Mouse (Mus musculus): ENCODE data around the gene Saysd1. TPM values are rescaled to one million over a fixed set of nuclear protein-coding genes. Genes with fewer than 3 reads are reported as not detected.

Saysd1 gene
- polyA plus RNA-seq, 1 experiment from 2014 or later: 10.3 TPM

DNA sequence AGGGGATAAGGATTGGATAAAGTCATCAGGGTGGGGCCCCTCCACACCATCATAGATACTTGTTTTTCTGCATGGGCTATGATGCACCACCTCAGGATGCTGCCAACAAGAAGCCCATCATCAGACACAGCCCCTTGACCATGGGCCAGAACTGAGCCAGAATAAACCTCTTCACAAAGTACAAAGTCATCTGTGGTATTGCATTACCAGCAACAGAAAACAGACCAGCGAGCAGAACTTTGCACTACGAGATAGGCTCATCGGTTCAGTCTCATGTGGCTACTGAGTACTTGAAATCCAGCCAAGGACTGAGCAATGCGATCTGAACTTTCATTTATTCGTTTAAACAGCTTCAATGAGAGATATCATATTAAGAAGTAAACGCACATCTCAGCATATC, 24.4 kb upstream of the Saysd1 start:
- 89% methylated on average over 6 of the region's 6 CpGs for WGBS
- Histone ChIP-seq H3K4me2 (no peak overlapping the region), H3K4me3 (replicated peaks) (no peak overlapping the region), H3K36me3 (no peaks in the 10 kb centered on the region), H3K9ac (replicated peaks) (no peak overlapping the region), H3K27ac (no peak overlapping the region), H3K27me3 (no peaks in the 10 kb centered on the region), H3K9me3 (no peaks in the 10 kb centered on the region), H3K4me1 (replicated peaks) (peaks cover 27% of the 10 kb centered on the region)
- ATAC-seq (ENCODE audit: insufficient number of reproducible peaks, insufficient read depth, low FRiP score, low TSS enrichment, low read depth): no peak

DNA sequence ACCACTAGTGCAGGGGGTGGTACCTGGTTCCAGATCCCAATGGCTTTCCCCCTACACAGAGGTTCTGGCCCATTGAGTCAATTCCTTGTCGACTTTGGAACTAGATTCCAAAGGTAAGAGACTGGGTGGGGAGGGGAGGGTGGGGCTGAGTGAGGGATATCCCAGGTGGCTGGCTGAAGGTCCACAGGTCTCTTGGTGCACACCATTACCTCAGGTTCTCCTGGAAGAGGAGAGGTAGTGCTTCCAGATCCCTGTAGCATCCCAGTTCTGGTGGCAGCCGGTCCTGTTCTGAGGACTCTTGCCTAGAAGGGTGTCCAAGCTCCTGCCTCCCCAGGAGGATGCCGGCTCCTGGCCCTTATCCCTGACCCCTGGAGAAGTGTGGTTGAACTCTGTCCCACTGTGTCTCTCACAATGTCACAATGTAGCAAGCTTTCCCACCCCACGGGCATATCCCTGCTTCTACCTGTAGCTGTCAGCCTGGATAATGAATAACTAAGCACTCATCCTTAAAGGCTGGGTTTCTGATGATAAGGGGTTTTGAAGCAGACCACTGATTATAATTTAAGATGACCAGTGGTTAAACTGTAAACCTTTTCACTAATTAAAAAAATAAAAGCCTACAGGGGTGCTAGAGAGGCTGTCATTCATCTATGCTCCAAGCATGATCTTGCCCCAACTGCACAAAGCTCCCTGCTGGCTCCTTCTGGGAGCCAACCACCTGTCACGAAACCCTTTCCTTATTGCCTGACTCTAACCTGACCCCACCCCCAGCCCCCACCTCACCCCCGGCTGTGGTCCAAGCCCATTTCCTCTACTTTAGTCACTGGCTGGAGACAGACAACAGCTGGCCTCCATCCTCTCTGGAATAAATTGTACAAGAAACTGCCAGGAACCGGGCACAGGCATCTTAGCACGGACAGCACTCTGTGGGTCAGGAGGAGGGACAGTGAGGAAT, 20.7 kb upstream of the Saysd1 start:
- WGBS: 67% methylated on average over 8 of the region's 8 CpGs

GRCm38 (mm10) chr14:20157595-20157994, 19.3 kb upstream of the Saysd1 start:
- Histone ChIP-seq H3K36me3 (no peaks in the 10 kb centered on the region), H3K27me3 (no peaks in the 10 kb centered on the region), H3K4me2 (no peak overlapping the region), H3K9ac (replicated peaks) (no peak overlapping the region), H3K4me1 (replicated peaks) (peaks cover 21% of the 10 kb centered on the region), H3K4me3 (replicated peaks) (no peak overlapping the region), H3K27ac (no peak overlapping the region), H3K9me3 (no peaks in the 10 kb centered on the region)
- no peak for ATAC-seq (ENCODE audit: insufficient number of reproducible peaks, insufficient read depth, low FRiP score, low TSS enrichment, low read depth)
- WGBS: 86% methylated on average over 10 of the region's 10 CpGs

More for the DNA sequence above, 20.7 kb upstream of the Saysd1 start:
- ATAC-seq (ENCODE audit: insufficient number of reproducible peaks, insufficient read depth, low FRiP score, low TSS enrichment, low read depth): no peak
- no peaks in the 10 kb centered on the region for H3K27me3 ChIP-seq
- H3K36me3 ChIP-seq: no peaks in the 10 kb centered on the region
- H3K4me1 ChIP-seq (replicated peaks): peaks cover 33% of the 10 kb centered on the region
- no peak overlapping the region for H3K27ac ChIP-seq
- H3K4me2 ChIP-seq: no peak overlapping the region
- H3K9me3 ChIP-seq: no peaks in the 10 kb centered on the region
- H3K4me3 ChIP-seq (replicated peaks): no peak overlapping the region
- no peak overlapping the region for H3K9ac ChIP-seq (replicated peaks)

DNA sequence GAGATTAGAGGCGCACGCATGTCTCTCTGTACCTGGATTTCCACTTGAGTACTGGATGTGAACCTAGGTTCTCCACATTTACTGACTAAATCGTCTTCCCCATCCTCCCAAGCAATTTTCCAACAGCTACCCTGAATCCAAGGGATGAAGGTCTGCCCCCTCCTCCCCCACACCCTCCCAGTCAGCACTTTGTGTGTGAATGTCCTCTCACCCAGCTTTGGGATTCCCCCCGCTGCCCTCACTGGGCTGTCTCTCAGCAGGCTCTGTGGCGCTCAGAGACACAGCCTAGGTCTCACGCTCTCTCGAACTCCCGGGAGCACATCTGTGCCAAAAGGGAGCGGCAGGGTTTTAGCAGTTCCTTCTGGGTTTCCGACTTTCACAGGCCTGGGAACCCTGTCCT, 17.4 kb upstream of the Saysd1 start:
- Histone ChIP-seq H3K4me1 (replicated peaks) (peaks cover 17% of the 10 kb centered on the region), H3K4me2 (no peak overlapping the region), H3K27me3 (no peaks in the 10 kb centered on the region), H3K27ac (no peak overlapping the region), H3K9me3 (no peaks in the 10 kb centered on the region), H3K36me3 (no peaks in the 10 kb centered on the region), H3K4me3 (replicated peaks) (no peak overlapping the region), H3K9ac (replicated peaks) (no peak overlapping the region)
- 58% methylated on average over 10 of the region's 10 CpGs for WGBS
- ATAC-seq (ENCODE audit: insufficient number of reproducible peaks, insufficient read depth, low FRiP score, low TSS enrichment, low read depth): no peak

GRCm38 (mm10) chr14:20154937-20155336, 16.6 kb upstream of the Saysd1 start:
- WGBS: 90% methylated on average over 4 of the region's 4 CpGs
- Histone ChIP-seq H3K4me2 (no peak overlapping the region), H3K27ac (no peak overlapping the region), H3K9me3 (no peaks in the 10 kb centered on the region), H3K27me3 (no peaks in the 10 kb centered on the region), H3K36me3 (no peaks in the 10 kb centered on the region), H3K4me1 (replicated peaks) (peaks cover 14% of the 10 kb centered on the region), H3K9ac (replicated peaks) (no peak overlapping the region), H3K4me3 (replicated peaks) (no peak overlapping the region)
- no peak for ATAC-seq (ENCODE audit: insufficient number of reproducible peaks, insufficient read depth, low FRiP score, low TSS enrichment, low read depth)

GRCm38 (mm10) chr14:20154245-20154644, 15.9 kb upstream of the Saysd1 start:
- H3K4me3 ChIP-seq (replicated peaks): no peak overlapping the region
- 50% methylated on average over 7 of the region's 7 CpGs for WGBS
- no peak overlapping the region for H3K4me2 ChIP-seq
- H3K36me3 ChIP-seq: no peaks in the 10 kb centered on the region
- ATAC-seq (ENCODE audit: insufficient number of reproducible peaks, insufficient read depth, low FRiP score, low TSS enrichment, low read depth): no peak
- H3K27ac ChIP-seq: peak overlapping the region; percentile 8; the same call in 1 of the 2 replicates
- H3K27me3 ChIP-seq: no peaks in the 10 kb centered on the region
- H3K4me1 ChIP-seq (replicated peaks): peaks cover 7% of the 10 kb centered on the region
- no peaks in the 10 kb centered on the region for H3K9me3 ChIP-seq
- H3K9ac ChIP-seq (replicated peaks): no peak overlapping the region

DNA sequence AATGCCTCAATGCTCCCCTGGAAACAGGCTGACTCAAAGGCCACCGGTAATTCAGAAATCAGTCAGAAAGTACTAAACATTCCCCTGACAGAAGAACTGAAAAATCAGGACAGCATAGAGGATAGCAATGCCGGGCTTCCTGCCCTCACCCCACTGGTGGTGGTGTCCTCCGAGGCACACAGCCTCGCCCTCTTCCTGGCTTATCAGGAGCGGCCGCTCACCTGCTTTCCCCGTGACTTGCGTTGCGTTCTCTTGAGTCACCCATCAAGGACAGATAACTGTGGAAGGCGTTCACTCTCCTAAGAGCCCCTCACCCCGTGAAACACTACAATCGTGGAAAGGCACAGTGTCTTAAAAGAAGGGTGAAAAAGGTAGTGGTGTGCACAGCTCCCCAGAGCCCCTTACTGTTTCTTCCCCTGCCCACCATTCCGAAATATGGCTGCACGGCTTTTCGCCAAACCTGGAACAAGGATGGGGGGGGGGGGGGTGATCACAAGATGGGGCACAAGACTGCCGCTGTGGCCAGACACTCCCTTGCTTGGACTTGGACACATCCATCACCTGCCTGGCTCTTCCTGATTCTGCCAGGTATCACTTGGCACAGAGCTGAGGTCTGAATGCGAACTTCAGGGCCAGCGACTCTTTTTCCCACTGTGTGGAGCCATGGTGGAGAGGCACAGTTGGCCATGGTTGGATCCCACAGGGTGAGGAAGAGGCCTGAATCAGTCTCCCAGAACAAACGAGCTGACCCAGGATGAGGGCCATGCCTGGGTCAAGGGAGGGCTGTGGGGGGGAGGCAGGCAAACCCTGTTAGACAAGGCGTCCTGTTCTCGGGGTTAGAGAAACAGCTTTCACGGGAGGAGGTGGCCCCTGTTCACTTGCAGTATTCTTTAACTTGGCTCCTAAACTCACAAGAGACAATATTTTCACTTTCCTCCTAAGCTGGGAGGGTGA, 11.1 kb upstream of the Saysd1 start:
- Histone ChIP-seq H3K4me1 (replicated peaks) (peaks cover 6% of the 10 kb centered on the region; the same call in 1 of the 2 replicates), H3K9me3 (no peaks in the 10 kb centered on the region), H3K36me3 (peaks cover 16% of the 10 kb centered on the region), H3K9ac (replicated peaks) (no peak overlapping the region), H3K27ac (no peak overlapping the region), H3K4me2 (no peak overlapping the region), H3K27me3 (no peaks in the 10 kb centered on the region), H3K4me3 (replicated peaks) (no peak overlapping the region)
- 86% methylated on average over 22 of the region's 22 CpGs for WGBS
- ATAC-seq (ENCODE audit: insufficient number of reproducible peaks, insufficient read depth, low FRiP score, low TSS enrichment, low read depth): no peak

- H3K4me2 ChIP-seq: no peak overlapping the region
- no peaks in the 10 kb centered on the region for H3K27me3 ChIP-seq
- H3K4me3 ChIP-seq (replicated peaks): no peak overlapping the region
- no peaks in the 10 kb centered on the region for H3K9me3 ChIP-seq
- peaks cover 18% of the 10 kb centered on the region for H3K36me3 ChIP-seq
- H3K27ac ChIP-seq: no peak overlapping the region
- peaks cover 11% of the 10 kb centered on the region; the same call in 1 of the 2 replicates for H3K4me1 ChIP-seq (replicated peaks)
- H3K9ac ChIP-seq (replicated peaks): no peak overlapping the region
- WGBS: 90% methylated on average over 11 of the region's 11 CpGs
- ATAC-seq (ENCODE audit: insufficient number of reproducible peaks, insufficient read depth, low FRiP score, low TSS enrichment, low read depth): no peak
These were observed 10.2 kb upstream of the Saysd1 start for GRCm38 (mm10) chr14:20148514-20148913.

DNA sequence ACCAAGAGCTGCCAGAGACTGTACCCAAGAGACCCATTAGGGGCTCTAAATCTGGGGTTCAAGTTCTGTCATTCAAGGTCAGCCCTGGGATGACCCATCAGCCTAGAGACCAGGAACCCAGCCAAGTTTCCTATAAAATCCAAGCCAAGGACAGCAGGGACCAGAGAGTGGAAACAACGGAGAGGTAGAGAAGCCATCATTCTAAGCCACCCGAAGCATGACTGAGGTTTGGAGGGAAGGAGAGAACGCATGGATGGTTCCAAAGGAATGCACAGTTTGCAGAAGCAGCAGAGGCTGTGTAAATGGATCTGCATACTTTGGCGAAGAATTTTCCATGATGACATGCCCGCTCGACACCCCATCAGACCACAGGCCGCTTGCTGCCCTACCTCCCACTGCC, 9.5 kb upstream of the Saysd1 start:
- ATAC-seq (ENCODE audit: insufficient number of reproducible peaks, insufficient read depth, low FRiP score, low TSS enrichment, low read depth): no peak
- 95% methylated on average over 7 of the region's 7 CpGs for WGBS
- Histone ChIP-seq H3K4me1 (replicated peaks) (peaks cover 11% of the 10 kb centered on the region; the same call in 1 of the 2 replicates), H3K4me3 (replicated peaks) (no peak overlapping the region), H3K27ac (no peak overlapping the region), H3K36me3 (peaks cover 18% of the 10 kb centered on the region), H3K9me3 (no peaks in the 10 kb centered on the region), H3K27me3 (no peaks in the 10 kb centered on the region), H3K4me2 (no peak overlapping the region), H3K9ac (replicated peaks) (no peak overlapping the region)

- Histone ChIP-seq H3K36me3 (peaks cover 36% of the 10 kb centered on the region), H3K4me3 (replicated peaks) (no peak overlapping the region), H3K4me2 (no peak overlapping the region), H3K27me3 (no peaks in the 10 kb centered on the region), H3K27ac (peak overlapping the region; percentile 67; the same call in 1 of the 2 replicates), H3K9ac (replicated peaks) (no peak overlapping the region; the same call in 1 of the 2 replicates), H3K9me3 (no peaks in the 10 kb centered on the region), H3K4me1 (replicated peaks) (peaks cover 21% of the 10 kb centered on the region; the same call in 1 of the 2 replicates)
- no peak for ATAC-seq (ENCODE audit: insufficient number of reproducible peaks, insufficient read depth, low FRiP score, low TSS enrichment, low read depth)
- 45% methylated on average over 4 of the region's 4 CpGs for WGBS
These were observed 5.8 kb upstream of the Saysd1 start for GRCm38 (mm10) chr14:20144093-20144492.

Data from limb, embryonic 12.5 days (tissue).